Mouse (Mus musculus): ENCODE measurements around the gene Pink1.
A peak's percentile ranks its signal among the peaks of the same experiment; 100 is the strongest.
"Not testable (repeated sequence)": the region's sequence is repeated elsewhere in the genome, so short reads cannot be mapped to it uniquely, and the experiment has no call there.

Pink1 gene

DNA sequence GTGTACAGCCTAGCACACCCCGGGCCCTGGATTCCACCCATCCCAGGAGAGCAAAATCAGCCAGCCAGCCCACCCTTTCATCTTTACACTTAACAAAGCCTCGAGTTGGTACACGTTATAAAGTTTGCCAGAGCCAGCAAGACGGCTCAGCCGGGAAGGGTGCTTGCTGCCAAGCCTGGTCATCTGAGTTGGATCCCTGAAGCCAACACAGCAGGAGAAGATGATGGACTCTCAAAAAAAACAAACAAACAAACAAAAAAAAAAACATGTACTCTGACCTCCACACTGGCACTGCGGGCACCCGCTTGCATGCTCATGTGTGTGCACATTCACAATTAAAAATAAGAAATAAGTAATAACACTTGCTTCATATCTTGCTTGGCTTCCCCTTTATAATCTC is 15.9 kb upstream of the Pink1 start:
- DNase-seq (ENCODE audit: inconsistent ontology term) = no peak

DNA sequence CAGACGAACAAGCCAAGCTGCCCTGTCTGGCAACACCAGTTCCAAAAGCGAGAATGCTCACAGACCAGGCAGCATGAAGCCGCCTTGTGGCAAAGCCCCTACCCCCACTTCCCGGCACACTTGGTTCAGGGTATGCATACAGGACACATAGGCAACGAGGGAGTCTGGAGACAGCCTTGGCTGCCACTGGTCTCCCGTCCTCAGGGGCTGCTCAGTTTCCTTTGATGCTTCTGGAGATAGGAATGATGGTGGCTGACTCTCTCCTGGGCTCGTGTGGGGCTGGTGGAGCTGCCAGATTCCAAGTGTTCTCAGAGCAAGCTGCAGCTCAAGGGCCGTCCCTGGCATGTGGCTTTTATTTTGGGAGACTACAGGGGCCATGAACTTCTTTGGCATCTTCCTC is 15.3 kb upstream of the Pink1 start:
- DNase-seq (ENCODE audit: inconsistent ontology term) = no peak

DNA sequence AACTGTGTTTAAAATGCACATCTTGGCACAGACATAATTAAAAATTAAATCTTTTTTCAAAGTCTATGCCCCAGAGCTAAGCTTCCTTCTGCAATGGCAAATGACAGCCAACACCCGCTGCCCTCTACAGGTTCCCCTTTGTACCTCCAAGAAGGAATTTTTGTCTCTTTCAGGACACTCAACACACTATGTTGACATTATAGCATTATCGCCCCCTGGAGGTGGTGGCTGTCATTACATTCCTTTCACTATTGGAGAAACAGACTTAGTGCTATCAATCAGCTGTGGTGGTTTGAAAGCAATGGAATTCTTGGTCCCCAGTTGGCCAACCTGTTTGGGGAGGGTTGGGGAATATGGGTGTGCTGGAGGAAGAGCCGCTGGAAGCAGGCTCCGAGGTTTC is 13.9 kb upstream of the Pink1 start:
- DNase-seq (ENCODE audit: inconsistent ontology term) = no peak

DNA sequence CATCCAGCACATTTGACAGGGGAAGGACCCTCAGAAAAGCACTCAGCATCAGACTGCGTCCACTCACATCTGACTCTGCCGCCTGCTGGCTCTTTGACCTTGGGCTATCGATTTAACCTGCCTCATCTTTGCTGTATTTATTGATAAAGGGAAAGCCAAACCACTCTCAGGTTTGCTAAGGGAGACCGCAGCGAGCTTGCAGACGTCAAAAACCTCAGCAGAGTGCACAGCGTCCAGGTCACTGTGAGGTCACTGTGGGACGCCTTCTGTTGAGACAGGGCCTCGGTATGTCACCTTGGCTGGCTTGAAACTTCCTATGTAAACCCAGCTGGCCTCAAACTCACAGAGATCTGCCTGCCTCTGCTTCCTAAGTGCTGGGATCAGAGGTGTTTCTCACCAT is 11.2 kb upstream of the Pink1 start:
- DNase-seq (ENCODE audit: inconsistent ontology term) = no peak

DNA sequence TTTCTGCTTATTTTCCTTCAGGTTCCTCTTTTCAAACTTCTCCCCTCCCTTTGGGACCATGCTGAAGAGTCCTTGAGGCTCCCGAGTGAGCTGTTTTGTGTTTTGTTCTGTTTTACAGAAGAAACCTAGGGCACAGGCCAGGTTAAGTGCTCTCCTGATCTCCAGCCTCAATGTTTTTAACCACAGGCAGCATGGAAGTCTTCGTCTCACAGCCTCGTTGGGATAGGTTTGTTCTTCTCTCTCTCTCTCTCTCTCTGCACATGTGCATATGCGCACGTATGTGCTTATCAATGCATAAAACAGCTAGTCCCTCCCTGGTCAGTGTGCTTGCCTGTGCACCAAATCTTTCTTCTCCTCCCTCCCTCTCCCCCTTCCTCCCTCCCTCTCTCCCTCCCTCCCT is 10.8 kb upstream of the Pink1 start:
- DNase-seq (ENCODE audit: inconsistent ontology term) = no peak

DNA sequence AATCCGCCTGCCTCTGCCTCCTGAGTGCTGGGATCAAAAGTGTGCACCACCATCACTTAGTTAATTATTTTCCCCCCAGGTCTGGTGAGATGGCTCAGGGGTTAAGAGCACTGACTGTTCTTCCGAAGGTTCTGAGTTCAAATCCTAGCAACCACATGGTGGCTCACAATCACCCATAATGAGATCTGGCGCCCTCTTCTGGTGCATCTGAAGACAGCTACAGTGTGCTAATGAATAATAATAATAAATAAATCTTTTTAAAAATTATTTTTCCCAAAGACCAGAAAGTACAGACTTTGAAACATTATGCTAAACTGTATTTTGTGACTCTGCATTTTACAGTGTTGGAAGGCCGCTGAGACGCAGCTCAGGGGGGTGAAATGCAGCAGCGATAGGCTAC is 9.5 kb upstream of the Pink1 start:
- no peak for DNase-seq (ENCODE audit: inconsistent ontology term)

DNA sequence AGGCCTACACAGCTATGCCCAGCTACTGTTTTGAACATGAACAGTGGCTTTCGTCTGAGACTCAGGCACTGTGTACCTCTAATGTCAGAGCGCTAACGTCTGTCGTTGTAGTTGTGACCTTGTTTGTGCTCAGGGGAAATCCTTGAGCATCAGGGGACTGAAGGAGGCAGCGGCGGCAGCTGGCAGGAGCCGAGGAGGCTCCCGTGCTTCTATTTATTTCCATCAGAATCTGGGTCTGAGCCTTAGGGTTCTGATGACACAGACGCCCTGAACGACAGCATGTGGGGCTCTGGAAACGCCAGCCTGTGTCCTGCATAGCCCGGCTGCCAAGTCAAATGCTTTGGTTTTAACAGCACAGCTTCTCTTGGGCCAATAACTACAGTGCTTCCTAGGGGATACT is 8.9 kb upstream of the Pink1 start:
- no peak for DNase-seq (ENCODE audit: inconsistent ontology term)

DNA sequence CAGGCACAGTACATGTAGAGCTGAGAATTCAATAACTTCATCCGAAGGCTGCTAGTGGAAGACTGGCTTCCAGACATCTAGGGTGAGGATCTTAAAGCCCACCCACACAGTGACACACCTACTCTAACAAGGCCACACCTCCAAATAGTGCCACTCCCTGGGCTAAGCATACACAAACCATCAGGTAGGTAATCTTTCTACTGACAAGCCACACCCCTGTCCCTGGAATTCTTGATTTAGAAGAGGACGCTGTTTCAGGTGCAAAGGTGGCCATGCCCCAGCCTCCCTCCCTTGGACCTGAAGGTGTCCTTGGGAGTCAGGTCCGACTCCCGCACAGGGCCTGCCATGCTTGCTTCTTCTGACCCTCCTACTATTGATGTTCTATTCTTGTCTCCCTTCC is 7.0 kb upstream of the Pink1 start:
- DNase-seq (ENCODE audit: inconsistent ontology term) = no peak

DNA sequence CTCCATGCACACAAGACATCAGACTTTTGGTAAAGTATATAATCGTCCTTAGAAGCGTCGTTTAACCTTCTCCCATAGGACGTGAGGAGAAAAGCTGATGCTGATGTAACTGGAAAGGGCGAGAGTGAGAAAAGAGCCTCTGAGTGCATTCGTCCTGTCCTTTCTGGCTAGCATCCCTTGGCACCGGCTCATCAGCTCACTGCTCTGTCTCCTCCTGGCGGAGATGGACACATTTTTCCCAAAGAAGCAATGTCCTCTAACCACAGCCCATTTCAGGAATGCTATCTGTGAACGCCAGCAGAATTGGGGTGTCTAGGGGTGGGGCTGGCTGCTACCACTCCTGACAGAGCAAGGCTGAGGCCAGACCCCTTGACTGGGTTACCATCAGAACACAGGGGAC is 5.5 kb upstream of the Pink1 start:
- peak; percentile 75 for DNase-seq (ENCODE audit: inconsistent ontology term)

DNA sequence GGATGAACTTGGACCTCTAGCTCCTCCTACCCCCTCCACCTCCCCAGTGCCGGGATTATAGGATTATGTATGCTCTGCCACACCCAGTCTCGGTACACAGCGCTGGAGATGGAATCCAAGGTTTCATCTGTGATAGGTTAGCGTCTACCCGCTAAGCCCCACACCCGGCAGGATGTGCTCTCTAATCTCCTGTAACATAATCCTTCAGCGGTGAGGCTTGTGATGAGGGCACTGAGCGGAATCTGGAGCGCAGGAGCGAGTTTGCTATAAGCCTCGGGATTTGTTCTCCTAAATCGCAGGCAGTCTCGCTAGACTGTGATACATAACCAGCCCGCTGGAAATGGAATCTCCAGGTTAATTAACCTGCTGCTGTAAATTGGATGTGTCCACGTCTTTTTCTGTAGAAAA is 4.2 kb upstream of the Pink1 start:
- no peak for DNase-seq (ENCODE audit: inconsistent ontology term)

DNA sequence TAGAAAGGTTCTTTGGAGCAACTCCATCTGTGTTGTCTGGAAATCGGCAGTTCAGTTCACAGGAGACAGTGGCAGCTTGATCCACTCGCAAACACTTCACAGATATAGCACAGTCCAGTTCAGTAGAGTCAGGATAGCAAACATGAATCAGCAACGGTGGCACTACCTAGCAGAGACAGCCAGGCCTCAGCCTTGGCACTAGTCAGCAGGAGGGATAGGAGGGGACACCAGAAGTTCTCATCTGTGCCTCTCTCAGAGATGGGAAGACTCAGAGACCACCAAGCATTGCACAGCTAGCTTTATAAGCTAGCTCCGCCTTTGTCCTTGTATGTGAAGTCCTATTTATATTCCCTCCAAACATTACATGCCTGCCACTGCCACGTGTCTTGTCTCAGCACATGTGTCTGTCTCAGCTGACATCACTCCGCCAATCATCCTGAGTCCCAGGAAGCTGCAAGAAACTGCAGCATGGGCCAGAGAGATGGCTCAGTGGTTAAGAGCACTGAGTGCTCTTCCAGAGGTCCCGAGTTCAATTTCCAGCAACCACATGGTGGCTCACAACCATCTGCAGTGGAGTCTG is 1.9 kb upstream of the Pink1 start:
- no peak for DNase-seq (ENCODE audit: inconsistent ontology term)

DNA sequence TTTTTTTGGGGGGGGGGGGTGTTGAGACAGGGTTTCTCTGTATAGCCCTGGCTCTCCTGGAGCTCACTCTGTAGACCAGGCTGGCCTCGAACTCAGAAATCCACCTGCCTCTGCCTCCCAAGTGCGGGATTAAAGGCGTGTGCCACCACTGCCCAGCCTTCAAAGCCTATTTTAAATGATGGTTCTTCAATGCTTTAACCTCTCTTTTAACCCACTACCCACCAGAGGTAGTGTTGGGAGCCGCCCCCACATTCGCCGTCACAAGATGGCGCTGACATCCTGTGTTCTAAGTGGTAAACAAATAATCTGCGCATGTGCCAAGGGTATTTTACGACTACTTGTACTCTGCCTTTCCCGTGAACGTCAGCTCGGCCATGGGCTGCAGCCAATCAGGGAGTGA is 1.0 kb upstream of the Pink1 start:
- not testable (repeated sequence) for DNase-seq (ENCODE audit: inconsistent ontology term)

DNA sequence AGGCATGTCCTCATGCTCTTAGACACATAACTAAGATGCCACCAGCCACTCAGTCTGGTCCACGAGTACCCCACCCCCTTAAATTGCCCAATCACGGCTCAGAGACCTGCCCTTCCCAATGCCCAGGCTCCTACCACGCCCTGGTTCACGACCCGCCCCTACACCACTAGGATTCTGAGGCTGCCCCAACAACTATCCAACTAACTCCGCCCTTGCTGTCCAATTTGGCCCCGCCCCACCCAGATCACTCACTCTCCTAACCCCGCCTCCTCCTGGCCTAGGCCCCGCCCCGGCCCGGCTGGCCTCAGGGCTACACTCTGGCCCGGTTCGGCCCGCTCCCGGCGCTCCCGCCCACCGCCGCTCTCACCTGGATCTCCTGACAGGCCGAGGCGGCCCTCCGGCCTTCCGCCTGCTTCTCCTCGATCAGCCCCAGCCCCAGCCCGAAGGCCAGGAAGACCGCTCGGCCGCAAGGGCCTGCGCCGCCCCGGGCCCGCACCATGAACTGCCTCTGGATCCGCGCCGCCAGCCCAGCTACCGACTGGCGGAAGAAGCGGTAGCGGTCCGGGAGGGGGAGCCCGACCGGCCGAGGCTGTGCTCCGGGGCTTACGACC is 536 bp downstream of the Pink1 start:
- peak; percentile 98 for DNase-seq (ENCODE audit: inconsistent ontology term)

DNA sequence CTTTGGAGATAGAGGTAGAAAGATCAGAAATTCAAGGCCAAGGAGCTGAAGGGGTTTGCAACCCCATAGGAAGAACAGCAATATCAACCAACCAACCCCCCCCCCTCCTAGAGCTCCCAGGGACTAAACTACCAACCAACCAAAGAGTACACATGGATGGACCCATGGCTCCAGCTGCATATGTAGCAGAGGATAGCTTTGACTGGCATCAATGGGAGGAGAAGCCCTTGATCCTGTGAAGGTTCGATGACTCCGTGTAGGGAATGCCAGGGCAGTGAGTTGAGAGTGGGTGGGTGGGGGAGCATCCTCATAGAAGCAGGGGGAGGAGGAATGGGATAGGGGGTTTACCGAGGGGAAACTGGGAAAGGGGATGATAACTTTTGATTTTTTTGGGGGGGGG is 1.7 kb downstream of the Pink1 start:
- DNase-seq (ENCODE audit: inconsistent ontology term) = no peak

DNA sequence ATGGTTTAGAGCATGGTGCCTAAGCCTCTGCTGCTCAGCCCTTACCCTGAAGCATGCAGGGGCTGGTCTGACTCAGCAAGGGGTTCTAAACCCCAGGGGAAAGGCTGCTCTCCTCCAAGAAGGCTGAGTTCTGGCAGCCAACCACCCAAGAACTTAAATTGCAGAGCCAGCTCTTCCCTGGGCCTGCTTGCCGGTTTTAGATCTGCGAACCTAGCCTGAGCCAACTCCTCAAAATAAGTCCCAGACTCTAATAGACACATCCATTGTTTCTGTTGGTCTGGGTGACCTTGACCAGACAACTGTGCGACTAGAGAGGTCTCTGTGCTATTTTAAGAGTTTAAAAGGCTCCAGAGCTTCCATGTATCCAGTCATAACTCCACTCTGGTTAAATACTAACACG is 2.4 kb downstream of the Pink1 start:
- no peak for DNase-seq (ENCODE audit: inconsistent ontology term)

DNA sequence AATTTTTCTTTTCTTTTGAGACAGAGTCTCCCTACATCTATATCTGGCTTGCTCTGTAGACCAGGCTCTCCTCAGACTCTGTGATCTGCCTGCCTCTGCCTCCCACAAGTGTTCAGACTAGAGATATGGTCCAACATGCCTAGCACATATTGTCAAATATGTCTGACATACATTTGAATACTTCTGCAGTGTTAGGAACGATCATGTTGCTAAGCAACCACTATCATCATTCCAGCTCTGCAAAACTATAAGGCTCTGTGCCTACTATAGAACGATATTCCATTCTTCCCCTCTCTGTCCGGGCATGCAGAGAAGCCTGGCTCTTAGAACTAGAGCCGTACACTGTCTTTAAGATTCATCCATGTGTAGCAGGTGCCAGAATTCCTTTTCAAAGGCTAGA is 3.4 kb downstream of the Pink1 start:
- no peak for DNase-seq (ENCODE audit: inconsistent ontology term)

DNA sequence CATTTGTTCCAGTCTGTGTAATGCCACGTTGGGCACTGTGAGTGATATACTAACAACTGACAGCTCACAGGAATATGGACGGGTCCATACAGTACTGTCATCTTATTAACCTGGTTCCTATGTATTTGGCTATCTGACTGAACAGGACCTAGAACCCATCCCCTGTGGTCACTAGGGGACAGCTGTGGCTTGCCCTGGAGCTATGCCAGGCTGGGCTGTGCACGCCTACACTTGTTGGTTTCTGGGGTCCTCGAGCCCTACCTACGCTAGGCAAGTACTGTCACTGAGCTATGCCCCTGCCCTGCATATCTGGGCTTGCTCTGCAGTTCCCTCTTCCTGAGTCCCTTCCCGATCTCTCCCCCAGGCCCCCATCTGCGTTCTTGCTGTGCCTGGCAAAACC is 4.6 kb downstream of the Pink1 start:
- no peak for DNase-seq (ENCODE audit: inconsistent ontology term)

DNA sequence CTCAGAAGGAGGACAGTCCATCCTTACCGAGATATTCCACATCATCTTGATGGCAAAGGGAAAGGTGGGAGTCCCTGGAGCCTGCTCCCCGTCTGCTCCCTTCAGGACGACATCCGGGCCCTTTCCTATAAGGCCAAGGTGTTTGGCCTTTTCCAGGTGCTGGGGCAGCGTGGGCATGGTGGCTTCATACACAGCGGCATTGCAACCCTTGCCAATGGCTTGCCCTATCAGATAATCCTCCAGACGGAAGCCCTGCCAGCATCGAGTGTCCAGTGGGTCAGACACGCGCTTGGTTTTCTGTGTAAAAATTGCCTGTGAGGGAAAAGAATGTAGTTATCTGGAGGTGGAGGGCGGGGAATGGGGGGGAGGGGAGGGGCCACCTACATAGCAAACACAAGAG is 5.4 kb downstream of the Pink1 start:
- no peak for DNase-seq (ENCODE audit: inconsistent ontology term)

DNA sequence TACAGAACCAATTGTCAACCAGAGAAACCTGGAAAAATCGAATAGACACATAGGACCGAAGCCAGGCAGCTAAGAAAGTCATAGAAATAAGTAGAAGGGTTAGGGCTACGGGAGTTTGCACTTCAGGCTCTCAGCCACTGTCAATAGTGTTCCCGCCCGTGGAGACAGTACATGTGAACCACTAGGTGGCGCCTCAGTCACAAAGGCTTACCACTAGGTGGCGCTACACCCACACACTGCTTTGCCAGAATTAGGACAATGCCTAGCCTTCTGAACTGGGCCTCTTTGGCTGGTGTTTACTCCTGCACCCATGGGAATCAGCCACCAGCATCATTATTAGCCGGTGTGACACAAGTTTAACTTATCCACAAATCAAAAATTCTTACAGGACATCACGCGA is 6.6 kb downstream of the Pink1 start:
- DNase-seq (ENCODE audit: inconsistent ontology term) = peak; percentile 79

DNA sequence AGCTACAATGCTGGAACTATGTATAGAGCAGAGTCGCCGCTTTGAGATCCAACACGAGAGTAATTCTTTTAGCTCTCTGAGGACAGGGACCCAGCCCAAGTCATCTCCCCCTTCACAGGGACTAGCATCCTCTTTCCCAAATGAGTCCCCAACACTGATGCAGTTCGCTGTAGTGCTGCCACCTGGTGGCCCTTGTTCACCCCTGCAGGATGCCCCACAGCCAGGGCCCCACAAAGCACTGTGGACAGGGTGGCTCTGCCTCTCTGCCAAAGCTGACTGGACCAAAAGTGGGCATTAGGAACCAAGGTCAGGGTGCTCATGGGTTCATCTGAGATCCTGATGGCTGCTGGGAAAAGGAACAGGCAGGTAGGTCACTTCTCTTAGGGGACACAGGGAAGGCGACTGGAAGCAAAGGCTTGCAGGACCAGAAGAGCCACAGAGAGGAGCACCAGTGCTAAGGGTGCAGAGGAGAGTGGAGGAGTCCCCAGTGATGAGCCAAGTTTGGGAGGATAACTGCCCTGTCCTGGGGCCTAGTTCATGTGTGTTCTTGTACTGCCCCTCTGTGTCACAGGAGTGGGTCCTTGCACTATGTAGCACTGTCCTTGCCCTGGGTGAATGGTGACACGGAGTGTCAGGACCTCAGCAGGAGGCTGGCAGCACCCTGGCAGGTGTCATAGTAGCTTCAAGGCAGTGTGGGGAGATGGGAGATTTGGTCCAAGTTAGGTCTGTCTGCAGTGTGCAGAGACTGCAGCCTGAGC is 7.4 kb downstream of the Pink1 start:
- peak; percentile 52 for DNase-seq (ENCODE audit: inconsistent ontology term)

DNA sequence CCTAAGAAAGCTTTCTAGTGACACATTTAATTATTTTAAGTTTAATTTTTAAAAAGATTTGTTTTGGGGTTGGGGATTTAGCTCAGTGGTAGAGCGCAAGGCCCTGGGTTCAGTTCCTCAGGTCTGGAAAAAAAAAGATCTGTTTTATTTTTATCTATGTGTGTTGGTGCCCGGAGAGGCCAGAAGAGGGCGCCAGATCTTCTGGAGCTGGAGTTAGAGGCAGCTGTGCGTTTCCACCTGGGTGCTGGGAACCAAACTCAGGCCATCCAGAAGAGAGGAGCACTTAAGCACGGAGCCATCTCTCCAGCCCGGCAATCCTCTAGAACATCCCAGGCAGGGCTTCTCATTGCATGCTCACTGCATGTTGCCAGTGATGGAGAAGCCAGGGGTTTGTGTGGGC is 9.7 kb downstream of the Pink1 start:
- DNase-seq (ENCODE audit: inconsistent ontology term) = no peak

DNA sequence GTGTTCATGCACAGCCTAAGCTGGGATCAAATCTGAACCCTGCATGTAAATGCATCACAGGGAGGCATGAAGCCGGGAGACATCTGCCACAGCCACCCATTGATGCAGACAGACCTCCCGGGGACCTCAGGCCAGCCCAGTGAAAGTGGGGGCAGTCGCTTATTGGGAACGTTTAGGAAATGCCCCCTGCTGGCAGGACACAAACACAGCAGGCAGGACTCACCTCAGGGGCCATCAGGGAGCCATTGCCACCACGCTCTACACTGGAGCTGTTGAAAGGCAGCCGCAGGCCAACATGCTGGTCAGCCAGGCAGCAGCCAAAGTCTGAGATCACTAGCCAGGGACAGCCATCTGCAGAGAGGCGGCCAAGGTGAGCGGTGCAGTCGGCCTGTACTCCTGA is 10.3 kb downstream of the Pink1 start:
- DNase-seq (ENCODE audit: inconsistent ontology term) = no peak

DNA sequence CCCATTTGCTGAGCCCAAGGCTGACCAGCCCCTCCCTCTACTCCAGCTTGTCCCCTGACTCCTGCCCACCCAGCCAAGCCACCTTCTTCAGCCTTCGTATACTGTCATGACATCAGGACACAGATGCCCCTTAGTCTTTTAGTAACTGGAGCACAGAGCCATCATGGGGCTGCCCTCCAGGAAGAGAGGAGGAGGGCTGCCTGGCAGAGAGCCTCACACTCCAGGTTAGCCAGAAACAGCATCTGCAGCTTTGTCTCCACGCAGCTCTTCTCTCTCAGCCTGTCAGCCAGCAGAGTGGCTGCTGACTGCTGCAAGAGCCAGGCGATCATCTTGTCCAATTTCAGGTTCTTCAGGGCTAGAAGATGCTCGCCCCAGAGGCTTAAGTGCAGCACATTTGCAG is 12.3 kb downstream of the Pink1 start:
- DNase-seq (ENCODE audit: inconsistent ontology term) = no peak

DNA sequence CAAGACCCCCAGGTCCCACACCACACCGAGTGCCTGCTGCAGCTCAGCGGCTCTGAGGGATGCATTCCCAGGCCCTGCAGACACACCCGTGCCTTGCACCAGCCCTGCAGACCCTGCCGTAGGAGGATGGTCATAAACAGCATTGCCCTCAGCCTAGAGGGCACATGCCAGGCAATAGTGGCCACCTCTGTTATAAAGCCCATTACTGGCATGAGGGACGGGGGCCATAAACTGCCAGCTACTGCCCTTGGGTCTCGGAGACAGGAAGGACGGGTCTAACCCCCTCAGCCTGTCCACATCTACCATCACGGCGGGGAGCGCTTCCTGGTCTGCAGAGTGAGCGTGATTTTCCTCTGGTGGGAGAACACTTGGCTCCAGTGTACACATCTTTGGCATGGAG is 13.1 kb downstream of the Pink1 start:
- DNase-seq (ENCODE audit: inconsistent ontology term) = no peak
